9 mouse cellular contexts compared by ENCODE assay signal in genomic region chr4:134624109-134624862, GRCm38 (mm10).
DNase-seq lines count a peak whose midpoint lies in the region; ATAC-seq and TF ChIP-seq lines count a peak whose summit lies in the region.
"Had no signal": no experiment of that assay in that cellular context is flagged by ENCODE, and none has a peak within 500 bp of the region (broad histone marks: within the 10 kb centered on the region; RNA-seq: fewer than 3 reads in every experiment).

No protein-coding gene starts in this region.

- WGBS in forebrain, embryonic 10.5 days = 73% methylated on average over 14 of the region's 14 CpGs
- WGBS in forebrain, embryonic 11.5 days = 67% methylated on average over 14 of the region's 14 CpGs
- WGBS in hindbrain, embryonic 12.5 days = 58% methylated on average over 14 of the region's 14 CpGs
- WGBS in liver, embryonic 12.5 days (ENCODE audit: insufficient replicate concordance) = 30% methylated on average over 14 of the region's 14 CpGs
- WGBS in stomach, postnatal 0 days = 33% methylated on average over 14 of the region's 14 CpGs

- no peak overlapping the region for H3K9ac ChIP-seq in forebrain, embryonic 11.5 days (ENCODE audit: low read length)
- peak overlapping the region; percentile 42 for H3K9ac ChIP-seq in MEL (ENCODE audit: control insufficient read depth, low read depth, low read length, poor library complexity, severe bottlenecking)
- H3K9ac ChIP-seq in hindbrain, embryonic 12.5 days = 0 out of 2 replicates have a peak overlapping the region, but pooled peaks have one; percentile 8
- no peak overlapping the region for H3K9ac ChIP-seq in liver, embryonic 12.5 days
- no peak overlapping the region for H3K9ac ChIP-seq in stomach, postnatal 0 days (ENCODE audit: low read length)
- H3K9ac ChIP-seq: embryonic facial prominence, embryonic 12.5 days had no signal

- ATAC-seq in forebrain, embryonic 11.5 days (replicated peaks; ENCODE audit: low FRiP score) = no peak
- ATAC-seq in hindbrain, embryonic 12.5 days (ENCODE audit: low FRiP score) = no peak
- ATAC-seq in liver, embryonic 12.5 days = no peak
- peak; percentile 46; the same call in 1 of the 2 replicates for ATAC-seq in stomach, postnatal 0 days (ENCODE audit: low FRiP score, low TSS enrichment)

- no peaks in the 10 kb centered on the region for H3K27me3 ChIP-seq in forebrain, embryonic 10.5 days (ENCODE audit: poor library complexity, severe bottlenecking)
- H3K27me3 ChIP-seq in forebrain, embryonic 11.5 days (ENCODE audit: control insufficient read depth, insufficient read depth, low read length) = no peaks in the 10 kb centered on the region
- H3K27me3 ChIP-seq in MEL (ENCODE audit: control insufficient read depth in 1 of 2, insufficient read depth in 2 of 2, low read length in 2 of 2) = no peaks in the 10 kb centered on the region
- H3K27me3 ChIP-seq in hindbrain, embryonic 12.5 days = peaks cover 3% of the 10 kb centered on the region; the same call in 1 of the 2 replicates
- H3K27me3 ChIP-seq in liver, embryonic 12.5 days (replicated peaks) = 0 out of 2 replicates have a peak, but pooled peaks cover 4% of the 10 kb centered on the region
- no peaks in the 10 kb centered on the region for H3K27me3 ChIP-seq in stomach, postnatal 0 days (ENCODE audit: control insufficient read depth, insufficient read depth, low read length)
- H3K27me3 ChIP-seq: embryonic facial prominence, embryonic 12.5 days had no signal

- no peak for TF ChIP-seq RAD21 in MEL (IDR thresholded peaks at IDR 0.05; ENCODE audit: low read depth, low read length)

- H3K4me1 ChIP-seq in forebrain, embryonic 10.5 days = peaks cover 33% of the 10 kb centered on the region
- peaks cover 5% of the 10 kb centered on the region; the same call in 1 of the 2 replicates for H3K4me1 ChIP-seq in forebrain, embryonic 11.5 days (replicated peaks; ENCODE audit: control insufficient read depth, insufficient read depth, low read length)
- peaks cover 9 to 28% of the 10 kb centered on the region in 2 experiments for H3K4me1 ChIP-seq in MEL (ENCODE audit: control insufficient read depth in 1 of 2, insufficient read depth in 2 of 2, low read length in 2 of 2)
- H3K4me1 ChIP-seq in hindbrain, embryonic 12.5 days = peaks cover 21% of the 10 kb centered on the region
- peaks cover 19% of the 10 kb centered on the region for H3K4me1 ChIP-seq in liver, embryonic 12.5 days
- no peaks in the 10 kb centered on the region for H3K4me1 ChIP-seq in stomach, postnatal 0 days (replicated peaks; ENCODE audit: control insufficient read depth, insufficient read depth)

- H3K4me3 ChIP-seq in forebrain, embryonic 10.5 days = no peak overlapping the region
- no peak overlapping the region for H3K4me3 ChIP-seq in forebrain, embryonic 11.5 days (ENCODE audit: low read depth, low read length)
- peak overlapping the region; percentile 4 to 45; a peak in 3 of 4 replicates for H3K4me3 ChIP-seq in MEL (ENCODE audit: control insufficient read depth in 1 of 2, insufficient read depth in 1 of 2, low read depth in 2 of 2, low read length in 2 of 2)
- no peak overlapping the region for H3K4me3 ChIP-seq in hindbrain, embryonic 12.5 days
- H3K4me3 ChIP-seq in liver, embryonic 12.5 days = no peak overlapping the region
- H3K4me3 ChIP-seq in stomach, postnatal 0 days (ENCODE audit: low read depth, low read length) = no peak overlapping the region
- H3K4me3 ChIP-seq: embryonic facial prominence, embryonic 12.5 days had no signal

- DNase-seq in forebrain, embryonic 10.5 days (ENCODE audit: extremely low spot score, low spot score) = no peak
- no peak for DNase-seq in forebrain, embryonic 11.5 days (ENCODE audit: low spot score)
- DNase-seq in MEL (ENCODE audit: low read depth, low spot score) = peak; percentile 81
- DNase-seq in forelimb bud, embryonic 11.5 days (ENCODE audit: low read depth, low spot score) = peak; percentile 27
- DNase-seq in stomach, postnatal 0 days (ENCODE audit: low spot score) = no peak
- DNase-seq in c-Kit-positive CD71-positive TER-119-positive erythroid progenitor cells, embryonic 14.5 days (ENCODE audit: low spot score) = no peak

- H3K4me2 ChIP-seq in forebrain, embryonic 11.5 days (ENCODE audit: low read depth, low read length, severe bottlenecking) = no peak overlapping the region
- H3K4me2 ChIP-seq in hindbrain, embryonic 12.5 days (replicated peaks) = no peak overlapping the region
- H3K4me2 ChIP-seq in liver, embryonic 12.5 days = peak overlapping the region; percentile 7; the same call in 1 of the 2 replicates
- H3K4me2 ChIP-seq in stomach, postnatal 0 days (replicated peaks; ENCODE audit: low read depth) = no peak overlapping the region
- H3K4me2 ChIP-seq: embryonic facial prominence, embryonic 12.5 days had no signal

- no peaks in the 10 kb centered on the region for H3K36me3 ChIP-seq in forebrain, embryonic 10.5 days (replicated peaks)
- no peaks in the 10 kb centered on the region for H3K36me3 ChIP-seq in forebrain, embryonic 11.5 days (ENCODE audit: control insufficient read depth, insufficient read depth, low read length)
- H3K36me3 ChIP-seq in MEL (ENCODE audit: control insufficient read depth in 1 of 2, insufficient read depth in 2 of 2, low read length in 2 of 2) = peaks cover 0 to 11% of the 10 kb centered on the region in 2 experiments; a peak in 2 of 4 replicates
- H3K36me3 ChIP-seq in hindbrain, embryonic 12.5 days = no peaks in the 10 kb centered on the region
- H3K36me3 ChIP-seq in liver, embryonic 12.5 days = no peaks in the 10 kb centered on the region
- no peaks in the 10 kb centered on the region for H3K36me3 ChIP-seq in stomach, postnatal 0 days (ENCODE audit: control insufficient read depth, insufficient read depth, low read length)
- H3K36me3 ChIP-seq: embryonic facial prominence, embryonic 12.5 days had no signal

- peak overlapping the region; percentile 48; the same call in 1 of the 2 replicates for H3K27ac ChIP-seq in forebrain, embryonic 10.5 days
- H3K27ac ChIP-seq in forebrain, embryonic 11.5 days (ENCODE audit: low read depth, low read length) = no peak overlapping the region
- H3K27ac ChIP-seq in MEL (ENCODE audit: control insufficient read depth, low read depth, low read length) = peak overlapping the region; percentile 48
- peak overlapping the region; percentile 31; the same call in 1 of the 2 replicates for H3K27ac ChIP-seq in hindbrain, embryonic 12.5 days
- H3K27ac ChIP-seq in liver, embryonic 12.5 days = no peak overlapping the region
- peak overlapping the region; percentile 30; the same call in 1 of the 2 replicates for H3K27ac ChIP-seq in stomach, postnatal 0 days (replicated peaks)
- H3K27ac ChIP-seq: embryonic facial prominence, embryonic 12.5 days had no signal

- no peaks in the 10 kb centered on the region for H3K79me2 ChIP-seq in MEL (ENCODE audit: control insufficient read depth, insufficient read depth, low read length, poor library complexity)

- no peak for TF ChIP-seq CTCF in MEL (IDR thresholded peaks at IDR 0.05 in 2 of 3, conservative IDR thresholded peaks at IDR 0.05 in 1 of 3; ENCODE audit: control insufficient read depth in 1 of 3, insufficient read depth in 1 of 3, low read depth in 2 of 3, low read length in 3 of 3, poor library complexity in 1 of 3, severe bottlenecking in 1 of 3)
- no peak for TF ChIP-seq CTCF in stomach, postnatal 0 days (IDR thresholded peaks at IDR 0.05; ENCODE audit: low read depth)

- H3K9me3 ChIP-seq in forebrain, embryonic 10.5 days = no peaks in the 10 kb centered on the region
- no peaks in the 10 kb centered on the region for H3K9me3 ChIP-seq in forebrain, embryonic 11.5 days (ENCODE audit: control insufficient read depth, low read length)
- H3K9me3 ChIP-seq in MEL (replicated peaks; ENCODE audit: insufficient read depth, low read length) = no peaks in the 10 kb centered on the region
- no peaks in the 10 kb centered on the region for H3K9me3 ChIP-seq in hindbrain, embryonic 12.5 days (replicated peaks)
- H3K9me3 ChIP-seq in liver, embryonic 12.5 days (replicated peaks) = no peaks in the 10 kb centered on the region
- no peaks in the 10 kb centered on the region for H3K9me3 ChIP-seq in stomach, postnatal 0 days (ENCODE audit: control insufficient read depth, low read length)
- H3K9me3 ChIP-seq: embryonic facial prominence, embryonic 12.5 days had no signal

- peak; percentile 83 to 87 for TF ChIP-seq EP300 in MEL (IDR thresholded peaks at IDR 0.05; ENCODE audit: low read depth in 1 of 2, low read length in 2 of 2)
- no peak for TF ChIP-seq EP300 in stomach, postnatal 0 days (optimal IDR thresholded peaks at IDR 0.05)

- TF ChIP-seq POLR2A in MEL (IDR thresholded peaks at IDR 0.05; ENCODE audit: control insufficient read depth in 1 of 2, insufficient read depth in 1 of 2, low read depth in 1 of 2, low read length in 2 of 2, poor library complexity in 1 of 2) = peak in 1 of 2 experiments; percentile 53; a peak in 1 of 4 replicates

TF ChIP-seq in MEL, 35 proteins besides CTCF, POLR2A, EP300 and RAD21 (continues in another document):
- TF ChIP-seq USF1 (IDR thresholded peaks at IDR 0.05; ENCODE audit: low read depth, low read length) = no peak
- TF ChIP-seq POLR2AphosphoS2 (IDR thresholded peaks at IDR 0.05; ENCODE audit: low read length) = no peak
- TF ChIP-seq USF2 (IDR thresholded peaks at IDR 0.05; ENCODE audit: borderline replicate concordance in 1 of 2, insufficient read depth in 1 of 2, low read depth in 1 of 2, low read length in 2 of 2) = no peak
- no peak for TF ChIP-seq HCFC1 (IDR thresholded peaks at IDR 0.05; ENCODE audit: low read depth, low read length)
- no peak; the same call in 1 of the 2 replicates for TF ChIP-seq MAFK (IDR thresholded peaks at IDR 0.05; ENCODE audit: borderline replicate concordance, low read depth, low read length)
- TF ChIP-seq TBP (IDR thresholded peaks at IDR 0.05; ENCODE audit: low read depth, low read length) = 0 out of 2 replicates have a peak, but pooled peaks have one; percentile 32
- TF ChIP-seq ZC3H11A (IDR thresholded peaks at IDR 0.05; ENCODE audit: low read depth, low read length) = no peak
- TF ChIP-seq MXI1 (IDR thresholded peaks at IDR 0.05; ENCODE audit: low read depth, low read length) = peak; percentile 47; the same call in 1 of the 2 replicates
- TF ChIP-seq CHD1 (IDR thresholded peaks at IDR 0.05; ENCODE audit: low read depth, low read length) = no peak
- no peak for TF ChIP-seq GABPA (IDR thresholded peaks at IDR 0.05; ENCODE audit: low read depth, low read length)
- TF ChIP-seq KAT2A (conservative IDR thresholded peaks at IDR 0.05; ENCODE audit: low read depth, low read length) = no peak
- TF ChIP-seq MYC (IDR thresholded peaks at IDR 0.05; ENCODE audit: low read depth, low read length) = 0 out of 2 replicates have a peak, but pooled peaks have one; percentile 36
- no peak for TF ChIP-seq ELF1 (IDR thresholded peaks at IDR 0.05; ENCODE audit: low read depth, low read length)
- TF ChIP-seq ETS1 (IDR thresholded peaks at IDR 0.05; ENCODE audit: low read depth, low read length) = peak; percentile 81
- TF ChIP-seq RCOR1 (IDR thresholded peaks at IDR 0.05; ENCODE audit: low read depth, low read length) = peak; percentile 73
- no peak for TF ChIP-seq POLR2AphosphoS5 (IDR thresholded peaks at IDR 0.05; ENCODE audit: borderline replicate concordance, low read depth, low read length)
- TF ChIP-seq MEF2A (IDR thresholded peaks at IDR 0.05; ENCODE audit: extremely low read depth, insufficient replicate concordance, low read depth, low read length, poor library complexity, severe bottlenecking) = no peak

Comparison
In these comparisons a context has a peak if more than half of its experiments do, and no peak if none do; other contexts are left out.
1. H3K27ac ChIP-seq: peak in forebrain, embryonic 10.5 days (single experiment), MEL (single experiment), hindbrain, embryonic 12.5 days (single experiment) and stomach, postnatal 0 days (single experiment); none in forebrain, embryonic 11.5 days (single experiment) and liver, embryonic 12.5 days (single experiment).
2. DNase-seq: peak in MEL (single experiment) and forelimb bud, embryonic 11.5 days (single experiment); none in forebrain, embryonic 10.5 days (single experiment), forebrain, embryonic 11.5 days (single experiment), stomach, postnatal 0 days (single experiment) and c-Kit-positive CD71-positive TER-119-positive erythroid progenitor cells, embryonic 14.5 days (single experiment).
3. H3K4me3 ChIP-seq: peak in MEL (2 of 2); none in forebrain, embryonic 10.5 days (single experiment), forebrain, embryonic 11.5 days (single experiment), hindbrain, embryonic 12.5 days (single experiment), liver, embryonic 12.5 days (single experiment) and stomach, postnatal 0 days (single experiment).
4. H3K9ac ChIP-seq: peak in MEL (single experiment) and hindbrain, embryonic 12.5 days (single experiment); none in forebrain, embryonic 11.5 days (single experiment), liver, embryonic 12.5 days (single experiment) and stomach, postnatal 0 days (single experiment).